Mouse (Mus musculus): ENCODE measurements around the gene Gcnt1. TPM values are rescaled to one million over a fixed set of nuclear protein-coding genes. Genes with fewer than 3 reads are reported as not detected.

Gcnt1 gene
- polyA plus RNA-seq, 1 experiment from 2014 or later: 5.4 TPM

DNA sequence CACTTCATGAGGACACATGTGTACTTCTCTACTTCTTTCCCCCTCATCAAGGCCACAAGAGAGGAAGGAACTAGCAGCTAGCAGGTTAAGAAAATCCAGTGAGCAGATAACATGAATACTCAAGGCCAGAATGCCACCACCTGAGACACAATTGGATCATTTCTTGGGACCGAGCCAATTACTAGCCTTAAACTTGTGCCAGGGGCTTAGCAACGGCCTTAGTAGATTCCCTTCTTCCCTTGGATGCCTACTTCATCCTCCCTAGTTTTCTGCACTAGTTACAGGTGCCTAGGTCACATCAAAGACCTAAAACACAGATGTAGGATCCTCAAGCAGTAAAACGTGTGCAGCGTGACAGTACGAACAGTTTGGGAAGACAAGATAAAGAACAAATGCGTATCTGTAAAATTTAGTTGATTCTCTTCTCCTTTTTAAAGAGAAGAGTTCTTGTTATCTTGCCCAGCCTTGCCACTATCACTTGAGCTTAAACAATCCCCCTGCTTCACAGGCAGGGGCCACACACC, 44.7 kb downstream of the Gcnt1 start:
- DNase-seq: no peak
- no peak for TF ChIP-seq CTCF (IDR thresholded peaks at IDR 0.05; ENCODE audit: low read depth)
- Histone ChIP-seq H3K36me3 (ENCODE audit: insufficient read depth) (0 out of 2 replicates have a peak, but pooled peaks cover 2% of the 10 kb centered on the region), H3K9me3 (ENCODE audit: low read depth, low read length) (no peaks in the 10 kb centered on the region), H3K4me3 (ENCODE audit: low read depth, low read length) (no peak overlapping the region), H3K9ac (no peak overlapping the region), H3K27me3 (ENCODE audit: insufficient read depth, low read length) (no peaks in the 10 kb centered on the region), H3K27ac (ENCODE audit: low read depth) (no peak overlapping the region), H3K4me1 (ENCODE audit: insufficient read depth) (0 out of 2 replicates have a peak, but pooled peaks cover 4% of the 10 kb centered on the region), H3K4me2 (no peak overlapping the region)
- no peak for ATAC-seq (ENCODE audit: insufficient read depth)
- WGBS: 86% methylated on average over 6 of the region's 6 CpGs

DNA sequence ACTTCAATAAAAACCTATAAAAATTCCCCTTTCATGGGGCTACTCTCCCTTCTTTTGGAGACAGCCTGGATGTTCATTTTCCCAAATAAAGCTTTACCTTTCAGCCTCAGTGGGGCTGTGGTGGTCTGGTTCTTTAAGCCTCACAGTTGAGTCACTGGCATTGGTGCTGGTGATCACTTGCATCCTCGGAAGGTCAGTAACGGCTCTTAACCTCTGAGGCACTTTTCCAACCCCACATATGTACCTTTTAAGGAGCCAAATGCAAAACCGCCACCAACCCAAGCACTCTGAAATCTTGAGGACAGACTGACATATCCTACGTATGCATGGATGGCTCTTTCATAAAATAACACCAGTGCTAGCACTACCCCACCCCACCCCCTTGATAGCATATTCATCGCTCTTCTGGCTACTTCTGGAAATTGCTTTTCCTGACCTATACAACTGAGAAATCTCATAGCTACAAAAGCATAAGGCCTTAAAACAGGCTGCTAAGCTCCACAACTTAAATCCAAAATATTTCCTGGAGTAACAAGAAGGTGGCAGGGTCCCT, 48.9 kb downstream of the Gcnt1 start:
- H3K4me1 ChIP-seq (ENCODE audit: insufficient read depth): no peaks in the 10 kb centered on the region
- H3K4me3 ChIP-seq (ENCODE audit: low read depth, low read length): no peak overlapping the region
- no peak overlapping the region for H3K9ac ChIP-seq
- 73% methylated on average over 5 of the region's 5 CpGs for WGBS
- H3K9me3 ChIP-seq (ENCODE audit: low read depth, low read length): no peaks in the 10 kb centered on the region
- H3K27me3 ChIP-seq (ENCODE audit: insufficient read depth, low read length): no peaks in the 10 kb centered on the region
- DNase-seq (no peak), ATAC-seq (ENCODE audit: insufficient read depth) (no peak)
- no peaks in the 10 kb centered on the region for H3K36me3 ChIP-seq (ENCODE audit: insufficient read depth)
- TF ChIP-seq CTCF (IDR thresholded peaks at IDR 0.05; ENCODE audit: low read depth): no peak
- H3K27ac ChIP-seq (ENCODE audit: low read depth): peak overlapping the region; percentile 36
- peak overlapping the region; percentile 23; the same call in 1 of the 2 replicates for H3K4me2 ChIP-seq

GRCm38 (mm10) chr19:17323006-17323688, 49.5 kb downstream of the Gcnt1 start:
- peak overlapping the region; percentile 36; the same call in 1 of the 2 replicates for H3K27ac ChIP-seq (ENCODE audit: low read depth)
- H3K4me3 ChIP-seq (ENCODE audit: low read depth, low read length): no peak overlapping the region
- peak overlapping the region; percentile 23; the same call in 1 of the 2 replicates for H3K4me2 ChIP-seq
- ATAC-seq (ENCODE audit: insufficient read depth) (peak; percentile 52; the same call in 1 of the 2 replicates), DNase-seq (no peak)
- H3K9ac ChIP-seq: no peak overlapping the region
- TF ChIP-seq CTCF (IDR thresholded peaks at IDR 0.05; ENCODE audit: low read depth): no peak
- H3K36me3 ChIP-seq (ENCODE audit: insufficient read depth): no peaks in the 10 kb centered on the region
- WGBS: 78% methylated on average over 11 of the region's 11 CpGs
- H3K27me3 ChIP-seq (ENCODE audit: insufficient read depth, low read length): no peaks in the 10 kb centered on the region
- H3K9me3 ChIP-seq (ENCODE audit: low read depth, low read length): no peaks in the 10 kb centered on the region
- no peaks in the 10 kb centered on the region for H3K4me1 ChIP-seq (ENCODE audit: insufficient read depth)

- H3K27ac ChIP-seq (ENCODE audit: low read depth): no peak overlapping the region
- H3K4me2 ChIP-seq: no peak overlapping the region
- H3K9ac ChIP-seq: no peak overlapping the region
- no peaks in the 10 kb centered on the region for H3K36me3 ChIP-seq (ENCODE audit: insufficient read depth)
- H3K27me3 ChIP-seq (ENCODE audit: insufficient read depth, low read length): no peaks in the 10 kb centered on the region
- H3K4me1 ChIP-seq (ENCODE audit: insufficient read depth): no peaks in the 10 kb centered on the region
- H3K4me3 ChIP-seq (ENCODE audit: low read depth, low read length): no peak overlapping the region
- DNase-seq (no peak), ATAC-seq (ENCODE audit: insufficient read depth) (no peak)
- no peaks in the 10 kb centered on the region for H3K9me3 ChIP-seq (ENCODE audit: low read depth, low read length)
- WGBS: 74% methylated on average over 4 of the region's 4 CpGs
- TF ChIP-seq CTCF (IDR thresholded peaks at IDR 0.05; ENCODE audit: low read depth): no peak
Measured at GRCm38 (mm10) chr19:17319770-17320169, 52.9 kb downstream of the Gcnt1 start.

- Histone ChIP-seq H3K4me2 (no peak overlapping the region), H3K4me3 (ENCODE audit: low read depth, low read length) (no peak overlapping the region), H3K27me3 (ENCODE audit: insufficient read depth, low read length) (no peaks in the 10 kb centered on the region), H3K9ac (no peak overlapping the region), H3K4me1 (ENCODE audit: insufficient read depth) (no peaks in the 10 kb centered on the region), H3K27ac (ENCODE audit: low read depth) (no peak overlapping the region), H3K36me3 (ENCODE audit: insufficient read depth) (no peaks in the 10 kb centered on the region), H3K9me3 (ENCODE audit: low read depth, low read length) (no peaks in the 10 kb centered on the region)
- DNase-seq (no peak), ATAC-seq (ENCODE audit: insufficient read depth) (no peak)
- 24% methylated on average over 3 of the region's 3 CpGs for WGBS
- no peak for TF ChIP-seq CTCF (IDR thresholded peaks at IDR 0.05; ENCODE audit: low read depth)
Measured at GRCm38 (mm10) chr19:17318733-17319132, 53.9 kb downstream of the Gcnt1 start.

- no peak overlapping the region for H3K9ac ChIP-seq
- no peaks in the 10 kb centered on the region for H3K27me3 ChIP-seq (ENCODE audit: insufficient read depth, low read length)
- no peak overlapping the region for H3K4me2 ChIP-seq
- no peak overlapping the region for H3K27ac ChIP-seq (ENCODE audit: low read depth)
- H3K4me3 ChIP-seq (ENCODE audit: low read depth, low read length): no peak overlapping the region
- no peaks in the 10 kb centered on the region for H3K4me1 ChIP-seq (ENCODE audit: insufficient read depth)
- ATAC-seq (ENCODE audit: insufficient read depth): no peak
- WGBS: 90% methylated on average over 2 of the region's 2 CpGs
- TF ChIP-seq CTCF (IDR thresholded peaks at IDR 0.05; ENCODE audit: low read depth): no peak
- H3K36me3 ChIP-seq (ENCODE audit: insufficient read depth): no peaks in the 10 kb centered on the region
- H3K9me3 ChIP-seq (ENCODE audit: low read depth, low read length): no peaks in the 10 kb centered on the region
- DNase-seq: no peak
Measured at GRCm38 (mm10) chr19:17316311-17317003, 56.2 kb downstream of the Gcnt1 start.

DNA sequence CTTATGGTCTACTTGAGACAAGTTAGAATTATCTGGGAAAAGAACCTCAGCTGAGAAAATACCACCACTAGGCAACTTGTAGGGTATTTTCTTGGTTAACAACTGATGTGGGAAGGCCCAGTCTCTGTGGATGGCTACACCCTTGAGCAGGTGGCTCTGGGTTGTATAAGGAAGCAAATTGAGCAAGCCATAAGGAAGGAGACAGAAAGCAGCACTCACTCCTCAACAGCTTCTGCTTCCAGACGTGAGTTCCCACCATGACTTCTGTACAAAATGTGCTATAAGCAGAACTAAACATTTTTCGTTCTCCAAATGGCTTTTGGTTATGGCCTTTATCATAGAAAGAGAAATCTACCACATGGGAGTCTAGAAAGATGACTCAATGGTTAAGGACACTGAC, 58.2 kb downstream of the Gcnt1 start:
- WGBS: 81% methylated on average over 2 of the region's 2 CpGs
- ATAC-seq (ENCODE audit: insufficient read depth) (no peak), DNase-seq (no peak)
- H3K27me3 ChIP-seq (ENCODE audit: insufficient read depth, low read length): no peaks in the 10 kb centered on the region
- no peaks in the 10 kb centered on the region for H3K9me3 ChIP-seq (ENCODE audit: low read depth, low read length)
- H3K4me3 ChIP-seq (ENCODE audit: low read depth, low read length): no peak overlapping the region
- H3K9ac ChIP-seq: no peak overlapping the region
- H3K4me2 ChIP-seq: no peak overlapping the region
- H3K36me3 ChIP-seq (ENCODE audit: insufficient read depth): no peaks in the 10 kb centered on the region
- H3K4me1 ChIP-seq (ENCODE audit: insufficient read depth): no peaks in the 10 kb centered on the region
- no peak overlapping the region for H3K27ac ChIP-seq (ENCODE audit: low read depth)
- no peak for TF ChIP-seq CTCF (IDR thresholded peaks at IDR 0.05; ENCODE audit: low read depth)

Data from lung, embryonic 14.5 days (tissue).